Mouse (Mus musculus): ENCODE measurements around the gene Fbxo36. TPM values are rescaled to one million over a fixed set of nuclear protein-coding genes. Genes with fewer than 3 reads are reported as not detected.

Fbxo36 gene
- polyA plus RNA-seq, 1 experiment from 2014 or later, result 8.6 TPM

DNA sequence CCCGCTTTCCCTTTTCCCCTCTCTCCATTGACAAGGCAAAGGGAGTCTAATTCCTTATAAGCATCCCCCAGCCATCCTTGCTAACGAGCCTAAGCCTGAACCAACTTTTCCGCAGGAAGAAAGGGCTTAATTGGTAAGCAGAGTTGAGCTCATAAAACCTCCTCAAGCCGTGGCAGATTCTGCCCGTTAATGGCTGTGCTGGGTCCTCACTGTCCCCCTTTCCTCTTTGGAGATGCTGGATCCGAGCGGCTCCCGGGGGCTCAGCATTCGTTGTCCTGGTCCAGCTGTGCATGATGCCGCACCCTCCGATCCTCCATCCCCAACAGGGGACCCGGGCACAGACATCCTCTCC is 94.5 kb downstream of the Fbxo36 start:
- Histone ChIP-seq H3K4me2 (peak overlapping the region; percentile 64), H3K9ac (no peak overlapping the region), H3K27me3 (peaks cover 38% of the 10 kb centered on the region), H3K27ac (no peak overlapping the region), H3K4me3 (replicated peaks) (peak overlapping the region; percentile 43), H3K9me3 (replicated peaks) (no peaks in the 10 kb centered on the region), H3K4me1 (replicated peaks) (0 out of 2 replicates have a peak, but pooled peaks cover 3% of the 10 kb centered on the region), H3K36me3 (no peaks in the 10 kb centered on the region)
- ATAC-seq (ENCODE audit: low read depth) (no peak), DNase-seq (no peak)
- WGBS (ENCODE audit: insufficient replicate concordance), result 3% methylated on average over 12 of the region's 12 CpGs

- no peak for ATAC-seq (ENCODE audit: low read depth)
- Histone ChIP-seq H3K4me3 (replicated peaks) (peak within 1 kb of the TSS; percentile 43), H3K9me3 (replicated peaks) (no peaks in the 10 kb centered on the region), H3K4me1 (replicated peaks) (0 out of 2 replicates have a peak, but pooled peaks cover 3% of the 10 kb centered on the region), H3K4me2 (peak within 1 kb of the TSS; percentile 64), H3K27ac (no peak within 1 kb of the TSS), H3K9ac (no peak within 1 kb of the TSS), H3K36me3 (no peaks in the 10 kb centered on the region), H3K27me3 (peaks cover 38% of the 10 kb centered on the region)
- no peak for DNase-seq
- WGBS (ENCODE audit: insufficient replicate concordance), result 2% methylated on average over 58 of the region's 59 CpGs
Measured at GRCm38 (mm10) chr1:84934503-84935333, 95.1 kb downstream of the Fbxo36 start, which contains the start of gene Slc16a14. Gene Slc16a14 (minus strand): TSS chr1:84935134.

- 24% methylated on average over 9 of the region's 9 CpGs for WGBS (ENCODE audit: insufficient replicate concordance)
- Histone ChIP-seq H3K9ac (no peak overlapping the region), H3K4me2 (no peak overlapping the region), H3K4me1 (replicated peaks) (0 out of 2 replicates have a peak, but pooled peaks cover 3% of the 10 kb centered on the region), H3K36me3 (no peaks in the 10 kb centered on the region), H3K4me3 (replicated peaks) (no peak overlapping the region), H3K27me3 (peaks cover 38% of the 10 kb centered on the region), H3K9me3 (replicated peaks) (no peaks in the 10 kb centered on the region), H3K27ac (no peak overlapping the region)
- no peak for ATAC-seq (ENCODE audit: low read depth)
- DNase-seq, result no peak
Measured at GRCm38 (mm10) chr1:84935668-84936067, 96.0 kb downstream of the Fbxo36 start.

GRCm38 (mm10) chr1:84936716-84937510 is 97.3 kb downstream of the Fbxo36 start:
- WGBS (ENCODE audit: insufficient replicate concordance), result 71% methylated on average over 19 of the region's 19 CpGs

GRCm38 (mm10) chr1:84939466-84939865 is 99.8 kb downstream of the Fbxo36 start:
- Histone ChIP-seq H3K36me3 (no peaks in the 10 kb centered on the region), H3K4me2 (no peak overlapping the region), H3K9ac (no peak overlapping the region), H3K27me3 (peaks cover 20% of the 10 kb centered on the region), H3K27ac (no peak overlapping the region), H3K4me3 (replicated peaks) (no peak overlapping the region), H3K9me3 (replicated peaks) (no peaks in the 10 kb centered on the region), H3K4me1 (replicated peaks) (0 out of 2 replicates have a peak, but pooled peaks cover under 1% of the 10 kb centered on the region)
- 52% methylated on average over 4 of the region's 4 CpGs for WGBS (ENCODE audit: insufficient replicate concordance)
- DNase-seq, result no peak
- no peak for ATAC-seq (ENCODE audit: low read depth)

More at GRCm38 (mm10) chr1:84936716-84937510, 97.3 kb downstream of the Fbxo36 start:
- 0 out of 2 replicates have a peak, but pooled peaks cover 3% of the 10 kb centered on the region for H3K4me1 ChIP-seq (replicated peaks)
- H3K27ac ChIP-seq, result no peak overlapping the region
- H3K4me2 ChIP-seq, result no peak overlapping the region
- ATAC-seq (ENCODE audit: low read depth) (no peak), DNase-seq (no peak)
- no peaks in the 10 kb centered on the region for H3K36me3 ChIP-seq
- no peak overlapping the region for H3K9ac ChIP-seq
- no peaks in the 10 kb centered on the region for H3K9me3 ChIP-seq (replicated peaks)
- H3K27me3 ChIP-seq, result peaks cover 38% of the 10 kb centered on the region
- H3K4me3 ChIP-seq (replicated peaks), result no peak overlapping the region

DNA sequence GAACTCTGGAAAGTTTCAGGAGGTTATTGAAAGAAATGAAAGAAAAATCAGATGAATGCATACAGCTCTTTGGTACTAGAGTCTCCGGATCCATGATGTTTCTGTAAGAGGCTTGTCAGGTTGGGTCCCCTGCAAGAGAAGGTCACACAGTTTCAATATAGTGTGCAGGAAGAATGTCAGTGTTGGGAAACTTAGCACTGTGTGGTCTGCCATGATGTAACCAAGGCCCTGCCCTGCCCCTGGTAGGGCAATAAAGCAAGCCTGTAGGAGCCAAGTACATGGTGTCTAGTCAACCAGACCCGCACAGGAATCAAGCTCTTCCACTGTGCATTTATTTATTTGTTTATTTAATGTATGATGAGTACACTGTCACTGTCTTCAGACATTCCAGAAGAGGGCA is 100.7 kb downstream of the Fbxo36 start:
- no peaks in the 10 kb centered on the region for H3K9me3 ChIP-seq (replicated peaks)
- ATAC-seq (ENCODE audit: low read depth), result no peak
- no peaks in the 10 kb centered on the region for H3K4me1 ChIP-seq (replicated peaks)
- H3K4me2 ChIP-seq, result no peak overlapping the region
- no peaks in the 10 kb centered on the region for H3K36me3 ChIP-seq
- H3K27ac ChIP-seq, result no peak overlapping the region
- H3K27me3 ChIP-seq, result peaks cover 11% of the 10 kb centered on the region
- DNase-seq, result no peak
- H3K4me3 ChIP-seq (replicated peaks), result no peak overlapping the region
- no peak overlapping the region for H3K9ac ChIP-seq
- WGBS (ENCODE audit: insufficient replicate concordance), result 54% methylated on average over 2 of the region's 2 CpGs

DNA sequence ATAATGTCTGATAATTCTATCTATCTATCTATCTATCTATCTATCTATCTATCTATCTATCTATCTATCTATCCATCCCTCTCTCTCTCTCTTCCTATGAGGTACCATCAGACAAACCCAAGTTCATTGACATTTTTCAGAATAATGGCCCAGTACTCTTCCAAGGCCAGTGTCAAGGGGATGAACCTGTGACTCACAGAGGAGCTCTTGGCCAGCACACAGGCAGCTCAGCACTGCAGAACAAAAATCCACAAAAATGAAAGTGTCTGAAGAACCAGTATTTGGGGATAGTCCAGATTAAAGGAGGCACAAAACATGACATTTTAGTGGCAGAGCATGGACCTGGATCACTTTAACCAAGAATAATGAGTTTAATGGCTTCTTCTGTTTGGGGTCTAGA is 103.0 kb downstream of the Fbxo36 start:
- DNase-seq (no peak), ATAC-seq (ENCODE audit: low read depth) (no peak)
- H3K27ac ChIP-seq, result no peak overlapping the region
- no peak overlapping the region for H3K9ac ChIP-seq
- H3K4me2 ChIP-seq, result no peak overlapping the region
- H3K4me1 ChIP-seq (replicated peaks), result no peaks in the 10 kb centered on the region
- no peaks in the 10 kb centered on the region for H3K9me3 ChIP-seq (replicated peaks)
- H3K27me3 ChIP-seq, result no peaks in the 10 kb centered on the region
- H3K36me3 ChIP-seq, result no peaks in the 10 kb centered on the region
- no peak overlapping the region for H3K4me3 ChIP-seq (replicated peaks)

GRCm38 (mm10) chr1:84943549-84943948 is 103.9 kb downstream of the Fbxo36 start:
- Histone ChIP-seq H3K9me3 (replicated peaks) (no peaks in the 10 kb centered on the region), H3K27me3 (no peaks in the 10 kb centered on the region), H3K27ac (no peak overlapping the region), H3K4me3 (replicated peaks) (no peak overlapping the region), H3K4me1 (replicated peaks) (no peaks in the 10 kb centered on the region), H3K36me3 (no peaks in the 10 kb centered on the region), H3K4me2 (no peak overlapping the region), H3K9ac (no peak overlapping the region)
- 85% methylated on average over 4 of the region's 4 CpGs for WGBS (ENCODE audit: insufficient replicate concordance)
- DNase-seq (no peak), ATAC-seq (ENCODE audit: low read depth) (no peak)

- ATAC-seq (ENCODE audit: low read depth) (no peak), DNase-seq (no peak)
- H3K4me2 ChIP-seq, result no peak overlapping the region
- no peaks in the 10 kb centered on the region for H3K4me1 ChIP-seq (replicated peaks)
- H3K27me3 ChIP-seq, result no peaks in the 10 kb centered on the region
- H3K36me3 ChIP-seq, result no peaks in the 10 kb centered on the region
- WGBS (ENCODE audit: insufficient replicate concordance), result 65% methylated on average over 3 of the region's 3 CpGs
- H3K4me3 ChIP-seq (replicated peaks), result no peak overlapping the region
- no peak overlapping the region for H3K9ac ChIP-seq
- H3K27ac ChIP-seq, result no peak overlapping the region
- no peaks in the 10 kb centered on the region for H3K9me3 ChIP-seq (replicated peaks)
Measured at GRCm38 (mm10) chr1:84945950-84946349, 106.3 kb downstream of the Fbxo36 start.

- no peak overlapping the region for H3K27ac ChIP-seq
- H3K4me3 ChIP-seq (replicated peaks), result no peak overlapping the region
- ATAC-seq (ENCODE audit: low read depth) (no peak; the same call in 1 of the 2 replicates), DNase-seq (no peak)
- H3K27me3 ChIP-seq, result no peaks in the 10 kb centered on the region
- H3K4me2 ChIP-seq, result no peak overlapping the region
- no peaks in the 10 kb centered on the region for H3K4me1 ChIP-seq (replicated peaks)
- no peaks in the 10 kb centered on the region for H3K36me3 ChIP-seq
- 49% methylated on average over 2 of the region's 2 CpGs for WGBS (ENCODE audit: insufficient replicate concordance)
- H3K9me3 ChIP-seq (replicated peaks), result no peaks in the 10 kb centered on the region
- no peak overlapping the region for H3K9ac ChIP-seq
Measured at GRCm38 (mm10) chr1:84947390-84947789, 107.7 kb downstream of the Fbxo36 start.

All from liver, embryonic 13.5 days (tissue).